Comparison of ENCODE assay signal across 24 mouse cellular contexts in genomic region chr4:63345261-63345660, GRCm38 (mm10). TPM values are rescaled to one million over a fixed set of nuclear protein-coding genes. Genes with fewer than 3 reads are reported as not detected.
"Had no signal": no experiment of that assay in that cellular context is flagged by ENCODE, and none has a peak within 500 bp of the region (broad histone marks: within the 10 kb centered on the region; RNA-seq: fewer than 3 reads in every experiment).

No protein-coding gene starts in this region.

- H3K36me3 ChIP-seq: limb, embryonic 12.5 days; limb, embryonic 15.5 days; liver, embryonic 13.5 days; midbrain, embryonic 10.5 days; midbrain, embryonic 13.5 days; neural tube, embryonic 13.5 days had no signal

- H3K9ac ChIP-seq: limb, embryonic 12.5 days; limb, embryonic 15.5 days; liver, embryonic 13.5 days; midbrain, embryonic 13.5 days; neural tube, embryonic 13.5 days had no signal

- H3K27me3 ChIP-seq: limb, embryonic 12.5 days; limb, embryonic 15.5 days; liver, embryonic 13.5 days; midbrain, embryonic 13.5 days; neural tube, embryonic 13.5 days had no signal

- H3K27ac ChIP-seq: limb, embryonic 12.5 days; liver, embryonic 13.5 days; midbrain, embryonic 10.5 days; midbrain, embryonic 13.5 days; neural tube, embryonic 13.5 days had no signal

- H3K4me1 ChIP-seq: limb, embryonic 12.5 days; liver, embryonic 13.5 days; midbrain, embryonic 10.5 days; midbrain, embryonic 13.5 days; neural tube, embryonic 13.5 days had no signal

- DNase-seq: kidney, adult 18-20 months; kidney, adult 9 months; kidney, postnatal 14 days; kidney, postnatal 4 days; left cerebral cortex, postnatal 4 days; liver, embryonic 13.5 days; lung, adult 2 months; lung, postnatal 36 days; right cerebral cortex, adult 18-20 months; right cerebral cortex, postnatal 14 days; right cerebral cortex, postnatal 4 days; thymus, postnatal 25 days had no signal

- H3K4me2 ChIP-seq: limb, embryonic 12.5 days; limb, embryonic 15.5 days; liver, embryonic 13.5 days; midbrain, embryonic 13.5 days; neural tube, embryonic 13.5 days had no signal

- ATAC-seq: intestine, embryonic 16.5 days; midbrain, embryonic 13.5 days; midbrain, embryonic 16.5 days had no signal

- H3K9me3 ChIP-seq: limb, embryonic 12.5 days; limb, embryonic 15.5 days; liver, embryonic 13.5 days; megakaryocyte, embryonic 14.5 days; midbrain, embryonic 10.5 days; midbrain, embryonic 13.5 days; neural tube, embryonic 13.5 days had no signal

- H3K4me3 ChIP-seq: limb, embryonic 12.5 days; limb, embryonic 15.5 days; liver, embryonic 13.5 days; megakaryocyte, embryonic 14.5 days; midbrain, embryonic 10.5 days; midbrain, embryonic 13.5 days; myocyte; neural tube, embryonic 13.5 days had no signal

RNA-seq across cellular contexts. Expression of gene Orm1, which starts 0.9 kb away (rescaled TPM):
- polyA plus RNA-seq: intestine, embryonic 16.5 days; kidney, embryonic 16.5 days; limb, embryonic 12.5 days; liver, embryonic 13.5 days; midbrain, embryonic 10.5 days; midbrain, embryonic 13.5 days; midbrain, embryonic 16.5 days; myocyte; neural tube, embryonic 13.5 days had no signal

RNA-seq across cellular contexts. Expression of gene Orm3, which starts 10.7 kb away (rescaled TPM):
- polyA plus RNA-seq: intestine, embryonic 16.5 days; kidney, embryonic 16.5 days; limb, embryonic 12.5 days; limb, embryonic 15.5 days; liver, embryonic 13.5 days; liver, embryonic 16.5 days; midbrain, embryonic 10.5 days; midbrain, embryonic 13.5 days; midbrain, embryonic 16.5 days; neural tube, embryonic 13.5 days; thymus, postnatal 0 days had no signal

RNA-seq across cellular contexts. Expression of gene Orm2, which starts 17.0 kb away (rescaled TPM):
- polyA plus RNA-seq: intestine, embryonic 16.5 days; kidney, embryonic 16.5 days; limb, embryonic 12.5 days; liver, embryonic 13.5 days; liver, embryonic 16.5 days; midbrain, embryonic 10.5 days; midbrain, embryonic 13.5 days; midbrain, embryonic 16.5 days; myocyte; neural tube, embryonic 13.5 days had no signal
